In the genomic region with DNA sequence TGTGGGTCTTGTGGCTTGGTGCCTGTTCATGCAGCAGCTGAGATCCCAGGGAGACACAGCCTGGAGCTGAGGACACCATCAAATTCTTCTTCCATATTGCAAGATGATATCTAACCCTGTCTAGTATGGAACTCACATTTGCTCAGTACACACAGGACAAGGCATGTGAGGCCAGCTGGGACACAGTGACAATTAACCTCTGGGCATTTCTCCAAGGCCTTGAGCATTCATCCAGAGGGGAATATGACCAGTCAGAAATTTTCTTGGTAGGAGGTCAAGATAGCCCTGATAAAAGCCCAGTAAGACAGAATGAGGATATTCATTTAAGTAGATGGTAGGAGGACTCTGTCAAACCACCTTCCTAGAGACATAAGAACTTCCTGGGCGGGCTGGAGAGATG, we compare ENCODE assay signal across 24 mouse cellular contexts. TPM values are rescaled to one million over a fixed set of nuclear protein-coding genes. Genes with fewer than 3 reads are reported as not detected.
DNase-seq lines count a peak whose midpoint lies in the region; ATAC-seq and TF ChIP-seq lines count a peak whose summit lies in the region.
"Had no signal": no experiment of that assay in that cellular context is flagged by ENCODE, and none has a peak within 500 bp of the region (broad histone marks: within the 10 kb centered on the region; RNA-seq: fewer than 3 reads in every experiment).

No protein-coding gene starts in this region.

- H3K4me2 ChIP-seq in lung, embryonic 16.5 days (ENCODE audit: low read depth, low read length), result no peak overlapping the region
- no peak overlapping the region for H3K4me2 ChIP-seq in forebrain, postnatal 0 days (ENCODE audit: low read depth)
- H3K4me2 ChIP-seq: forebrain, embryonic 13.5 days; heart, embryonic 13.5 days; hindbrain, embryonic 14.5 days; stomach, embryonic 15.5 days had no signal

- no peak overlapping the region for H3K4me3 ChIP-seq in kidney, adult 2 months (ENCODE audit: insufficient read depth, low read depth, low read length)
- H3K4me3 ChIP-seq in lung, embryonic 16.5 days (ENCODE audit: low read length), result no peak overlapping the region
- H3K4me3 ChIP-seq in forebrain, postnatal 0 days (ENCODE audit: low read depth, low read length), result no peak overlapping the region
- H3K4me3 ChIP-seq: forebrain, embryonic 13.5 days; gastrocnemius, adult 2 months; heart, adult 2 months; heart, embryonic 13.5 days; stomach, embryonic 15.5 days had no signal

- 0 out of 2 replicates have a peak, but pooled peaks have one; percentile 15 for ATAC-seq in lung, embryonic 16.5 days (ENCODE audit: low read depth)
- ATAC-seq in forebrain, postnatal 0 days, result no peak
- ATAC-seq: forebrain, embryonic 13.5 days; intestine, postnatal 0 days had no signal

- H3K36me3 ChIP-seq in kidney, adult 2 months (ENCODE audit: control insufficient read depth, insufficient read depth, low read length), result no peaks in the 10 kb centered on the region
- H3K36me3 ChIP-seq in lung, embryonic 16.5 days (ENCODE audit: control insufficient read depth, insufficient read depth, low read length), result no peaks in the 10 kb centered on the region
- H3K36me3 ChIP-seq in forebrain, postnatal 0 days (ENCODE audit: insufficient read depth), result no peaks in the 10 kb centered on the region
- H3K36me3 ChIP-seq: heart, embryonic 13.5 days; stomach, embryonic 15.5 days had no signal

- H3K27me3 ChIP-seq in kidney, adult 2 months (replicated peaks; ENCODE audit: control insufficient read depth, insufficient read depth, low read length), result no peaks in the 10 kb centered on the region
- no peaks in the 10 kb centered on the region for H3K27me3 ChIP-seq in lung, embryonic 16.5 days (ENCODE audit: control insufficient read depth, insufficient read depth, low read depth, low read length)
- no peaks in the 10 kb centered on the region for H3K27me3 ChIP-seq in forebrain, postnatal 0 days (ENCODE audit: insufficient read depth, low read length)
- H3K27me3 ChIP-seq: forebrain, embryonic 13.5 days; heart, embryonic 13.5 days; stomach, embryonic 15.5 days had no signal

- no peak for TF ChIP-seq CTCF in kidney, adult 2 months (conservative IDR thresholded peaks at IDR 0.05; ENCODE audit: insufficient read depth, insufficient read length, low read depth, low read length)
- no peak for TF ChIP-seq CTCF in forebrain, postnatal 0 days (IDR thresholded peaks at IDR 0.05; ENCODE audit: low read depth)

- H3K4me1 ChIP-seq in kidney, adult 2 months (ENCODE audit: control insufficient read depth, insufficient read depth, low read length), result peaks cover 9% of the 10 kb centered on the region; the same call in 1 of the 2 replicates
- no peaks in the 10 kb centered on the region; the same call in 1 of the 2 replicates for H3K4me1 ChIP-seq in lung, embryonic 16.5 days (replicated peaks; ENCODE audit: control insufficient read depth, insufficient read depth, low read length)
- H3K4me1 ChIP-seq in forebrain, postnatal 0 days (ENCODE audit: insufficient read depth), result no peaks in the 10 kb centered on the region
- H3K4me1 ChIP-seq: forebrain, embryonic 13.5 days; heart, embryonic 13.5 days; stomach, embryonic 15.5 days had no signal

- 90% methylated on average over 1 of the region's 1 CpGs for WGBS in kidney, adult 2 months
- 61% methylated on average over 1 of the region's 1 CpGs for WGBS in lung, embryonic 16.5 days
- WGBS in forebrain, postnatal 0 days, result 66% methylated on average over 1 of the region's 1 CpGs

- H3K9ac ChIP-seq in lung, embryonic 16.5 days (ENCODE audit: low read length), result no peak overlapping the region
- no peak overlapping the region for H3K9ac ChIP-seq in forebrain, postnatal 0 days
- H3K9ac ChIP-seq: forebrain, embryonic 13.5 days; heart, embryonic 13.5 days; hindbrain, embryonic 14.5 days; stomach, embryonic 15.5 days had no signal

- no peaks in the 10 kb centered on the region for H3K9me3 ChIP-seq in lung, embryonic 16.5 days (ENCODE audit: control insufficient read depth, low read length)
- no peaks in the 10 kb centered on the region for H3K9me3 ChIP-seq in forebrain, postnatal 0 days (ENCODE audit: low read length)
- H3K9me3 ChIP-seq: forebrain, embryonic 13.5 days; heart, embryonic 13.5 days; stomach, embryonic 15.5 days had no signal

- no peak overlapping the region for H3K27ac ChIP-seq in kidney, adult 2 months (ENCODE audit: insufficient read depth, low read depth, low read length)
- no peak overlapping the region for H3K27ac ChIP-seq in lung, embryonic 16.5 days (ENCODE audit: low read length)
- H3K27ac ChIP-seq in forebrain, postnatal 0 days (ENCODE audit: low read depth, low read length), result no peak overlapping the region
- H3K27ac ChIP-seq: forebrain, embryonic 13.5 days; gastrocnemius, adult 2 months; heart, adult 2 months; heart, embryonic 13.5 days; hindbrain, embryonic 14.5 days; stomach, embryonic 15.5 days had no signal

- TF ChIP-seq POLR2A in kidney, adult 2 months (IDR thresholded peaks at IDR 0.05; ENCODE audit: low read depth, low read length), result no peak

- peak; percentile 53 for DNase-seq in kidney, adult 2 months
- DNase-seq in kidney, adult 18-20 months, result no peak
- DNase-seq in lung, adult 18-20 months, result no peak
- peak; percentile 29 to 36 for DNase-seq in kidney, postnatal 36 days
- no peak for DNase-seq in forebrain, postnatal 0 days
- DNase-seq: adrenal gland, postnatal 14 days; B cell, adult 2 months; cerebellum, adult 2 months; cerebellum, postnatal 36 days; gastrocnemius, adult 2 months; gastrocnemius, postnatal 36 days; heart, adult 2 months; heart, postnatal 10 days; liver; lung, postnatal 14 days; midbrain, embryonic 14.5 days; right cerebral cortex, postnatal 25 days had no signal

RNA-seq across cellular contexts. Expression of a gene that starts 56.9 kb away (rescaled TPM):
- polyA plus RNA-seq in kidney, adult 2 months (2012; rRNA removed), result 23.6 and 30.1 TPM in 2 replicates
- polyA plus RNA-seq in lung, embryonic 16.5 days (2015; fragmentation: Nextera tagmentation; extraction: Ambion mirVana), result 21.0 and 21.4 TPM in 2 replicates
- 3.2 and 6.6 TPM in 2 replicates for total RNA-seq in forebrain, postnatal 0 days (2014; rRNA removed)
- polyA plus RNA-seq in forebrain, postnatal 0 days (2015; fragmentation: Nextera tagmentation; extraction: Ambion mirVana), result 4.2 and 4.6 TPM in 2 replicates
- total RNA-seq: neutrophil, adult 5-6 weeks had no signal

Comparison
In these comparisons a context has a peak if more than half of its experiments do, and no peak if none do; other contexts are left out.
1. DNase-seq: peak in kidney, adult 2 months (single experiment) and kidney, postnatal 36 days (2 of 2); none in kidney, adult 18-20 months (single experiment), lung, adult 18-20 months (0 of 2) and forebrain, postnatal 0 days (single experiment).